Mouse (Mus musculus): ENCODE measurements around the gene Zdhhc14. TPM values are rescaled to one million over a fixed set of nuclear protein-coding genes. Genes with fewer than 3 reads are reported as not detected.

Gene Zdhhc14
- polyA plus RNA-seq, 1 experiment = 2.9 TPM

DNA sequence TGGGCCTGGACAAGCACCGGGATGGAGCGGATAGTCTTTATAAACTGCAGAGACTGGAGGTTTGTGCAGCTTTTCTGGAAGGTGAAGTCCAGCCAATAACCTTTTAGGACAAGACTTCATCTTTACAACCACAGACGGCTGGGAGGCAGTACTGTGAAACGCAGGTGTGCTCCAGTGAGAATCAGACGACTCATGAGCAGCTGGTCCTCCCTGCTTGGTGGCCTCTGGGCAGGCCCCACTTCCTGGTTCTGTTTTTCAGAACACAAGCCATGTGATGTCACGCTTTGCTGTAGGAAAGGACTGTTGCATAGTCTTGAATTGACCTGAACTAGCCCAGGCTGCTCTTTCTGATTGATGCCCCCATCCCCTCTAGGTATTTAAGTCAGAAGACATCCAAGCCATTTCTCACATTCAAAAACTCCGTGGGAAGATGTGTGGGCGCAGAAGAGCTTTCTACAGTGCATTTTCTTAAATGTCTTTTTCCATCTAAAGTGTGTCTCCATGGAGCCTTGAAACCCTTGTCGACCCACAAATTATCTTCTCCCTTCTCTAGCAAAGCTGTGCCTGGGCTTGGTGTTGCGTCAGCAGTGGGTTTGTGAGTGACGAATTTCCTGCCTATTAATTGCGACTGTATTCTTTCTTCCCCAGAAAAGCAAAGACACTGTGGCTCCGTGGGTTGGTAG is 27.7 kb downstream of the Zdhhc14 start:
- 77% methylated on average over 13 of the region's 13 CpGs for WGBS

DNA sequence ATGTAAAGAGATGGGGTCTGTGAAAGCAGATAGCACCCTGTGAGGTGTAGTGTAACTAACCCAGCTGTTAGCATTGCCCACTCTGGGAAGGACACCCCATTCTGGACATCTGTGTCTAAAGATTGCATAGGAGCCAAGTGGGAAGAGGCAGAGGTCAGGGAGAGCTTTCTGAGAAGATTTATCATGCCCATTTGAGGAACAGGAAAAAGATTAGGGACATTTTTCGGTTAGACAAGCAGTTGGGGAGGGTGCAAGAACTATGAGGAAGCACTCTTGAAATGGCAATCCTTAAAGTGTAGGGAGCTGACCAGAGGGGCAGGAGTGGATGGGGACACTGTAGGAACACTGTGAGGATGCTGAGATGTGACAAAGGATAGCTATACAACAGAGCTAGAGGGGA is 29.2 kb downstream of the Zdhhc14 start:
- 79% methylated on average over 1 of the region's 1 CpGs for WGBS
- Histone ChIP-seq H3K4me3 (ENCODE audit: low read depth, low read length) (no peak overlapping the region), H3K27ac (ENCODE audit: insufficient read depth, low read depth, low read length) (no peak overlapping the region), H3K4me1 (ENCODE audit: control insufficient read depth, insufficient read depth, insufficient read length, low read length) (no peaks in the 10 kb centered on the region), H3K36me3 (ENCODE audit: control insufficient read depth, insufficient read depth, low read length) (no peaks in the 10 kb centered on the region), H3K27me3 (ENCODE audit: control insufficient read depth, insufficient read depth, low read length) (no peaks in the 10 kb centered on the region)
- no peak for TF ChIP-seq POLR2A (IDR thresholded peaks at IDR 0.05; ENCODE audit: low read depth, low read length)
- no peak for TF ChIP-seq CTCF (IDR thresholded peaks at IDR 0.05; ENCODE audit: extremely low read depth, insufficient read length, insufficient replicate concordance, low read depth, low read length)

More for the DNA sequence above, 27.7 kb downstream of the Zdhhc14 start:
- no peaks in the 10 kb centered on the region for H3K27me3 ChIP-seq (ENCODE audit: control insufficient read depth, insufficient read depth, low read length)
- H3K27ac ChIP-seq (ENCODE audit: insufficient read depth, low read depth, low read length) = no peak overlapping the region
- H3K4me3 ChIP-seq (ENCODE audit: low read depth, low read length) = no peak overlapping the region
- TF ChIP-seq CTCF (IDR thresholded peaks at IDR 0.05; ENCODE audit: extremely low read depth, insufficient read length, insufficient replicate concordance, low read depth, low read length) (no peak), POLR2A (IDR thresholded peaks at IDR 0.05; ENCODE audit: low read depth, low read length) (no peak)
- H3K4me1 ChIP-seq (ENCODE audit: control insufficient read depth, insufficient read depth, insufficient read length, low read length) = no peaks in the 10 kb centered on the region
- no peaks in the 10 kb centered on the region for H3K36me3 ChIP-seq (ENCODE audit: control insufficient read depth, insufficient read depth, low read length)

DNA sequence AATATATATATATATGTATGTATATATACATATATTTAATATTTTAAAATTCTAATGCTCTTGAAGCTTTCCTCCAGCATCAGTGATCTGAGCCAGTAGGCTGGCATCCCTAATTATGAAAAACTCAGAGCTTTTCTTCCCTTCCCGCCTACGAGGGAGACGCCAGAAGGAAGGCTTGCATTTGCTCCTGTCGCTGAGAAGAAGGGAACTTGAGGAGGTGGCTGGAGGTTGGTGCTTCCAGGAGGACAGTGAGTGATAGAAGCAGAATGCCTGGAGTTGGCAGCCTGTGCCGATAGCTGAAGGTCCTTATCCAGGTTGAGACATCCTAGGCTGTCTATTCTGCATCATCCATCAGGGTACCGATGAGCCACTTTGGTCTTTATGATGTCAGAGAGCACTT is 37.2 kb downstream of the Zdhhc14 start:
- Histone ChIP-seq H3K27me3 (ENCODE audit: control insufficient read depth, insufficient read depth, low read length) (no peaks in the 10 kb centered on the region), H3K36me3 (ENCODE audit: control insufficient read depth, insufficient read depth, low read length) (no peaks in the 10 kb centered on the region), H3K4me3 (ENCODE audit: low read depth, low read length) (no peak overlapping the region), H3K4me1 (ENCODE audit: control insufficient read depth, insufficient read depth, insufficient read length, low read length) (no peaks in the 10 kb centered on the region), H3K27ac (ENCODE audit: insufficient read depth, low read depth, low read length) (no peak overlapping the region)
- 90% methylated on average over 6 of the region's 6 CpGs for WGBS
- TF ChIP-seq POLR2A (IDR thresholded peaks at IDR 0.05; ENCODE audit: low read depth, low read length) (no peak), CTCF (IDR thresholded peaks at IDR 0.05; ENCODE audit: extremely low read depth, insufficient read length, insufficient replicate concordance, low read depth, low read length) (no peak)

- H3K4me1 ChIP-seq (ENCODE audit: control insufficient read depth, insufficient read depth, insufficient read length, low read length) = no peaks in the 10 kb centered on the region
- no peak for TF ChIP-seq CTCF (IDR thresholded peaks at IDR 0.05; ENCODE audit: extremely low read depth, insufficient read length, insufficient replicate concordance, low read depth, low read length)
- no peak for TF ChIP-seq POLR2A (IDR thresholded peaks at IDR 0.05; ENCODE audit: low read depth, low read length)
- H3K36me3 ChIP-seq (ENCODE audit: control insufficient read depth, insufficient read depth, low read length) = no peaks in the 10 kb centered on the region
- no peak overlapping the region for H3K4me3 ChIP-seq (ENCODE audit: low read depth, low read length)
- H3K27ac ChIP-seq (ENCODE audit: insufficient read depth, low read depth, low read length) = no peak overlapping the region
- no peaks in the 10 kb centered on the region for H3K27me3 ChIP-seq (ENCODE audit: control insufficient read depth, insufficient read depth, low read length)
- WGBS = 74% methylated on average over 5 of the region's 5 CpGs
Measured at GRCm38 (mm10) chr17:5532816-5533215, 40.5 kb downstream of the Zdhhc14 start.

DNA sequence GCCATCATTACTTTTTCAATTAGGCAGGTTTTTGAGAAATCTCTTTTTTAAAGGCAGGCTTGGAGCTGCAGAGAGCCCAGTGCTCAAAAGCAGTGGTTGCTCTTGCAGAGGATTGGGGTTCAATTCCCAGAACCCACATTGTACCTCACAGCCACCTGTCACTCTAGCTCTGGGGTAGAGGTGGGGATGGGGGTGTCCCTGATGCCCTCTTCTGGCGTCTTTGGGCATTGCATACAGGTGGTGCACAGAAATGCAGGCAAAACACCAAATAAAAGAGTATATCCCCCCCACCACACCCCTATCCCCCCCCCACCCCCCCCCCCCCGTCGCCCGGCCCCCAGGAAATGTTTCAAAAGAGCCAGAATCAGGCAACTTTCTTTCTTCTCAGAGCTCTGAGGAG is 43.0 kb downstream of the Zdhhc14 start:
- TF ChIP-seq POLR2A (IDR thresholded peaks at IDR 0.05; ENCODE audit: low read depth, low read length) (no peak), CTCF (IDR thresholded peaks at IDR 0.05; ENCODE audit: extremely low read depth, insufficient read length, insufficient replicate concordance, low read depth, low read length) (peak; percentile 44; the same call in 1 of the 2 replicates)
- WGBS = 45% methylated on average over 4 of the region's 4 CpGs
- H3K36me3 ChIP-seq (ENCODE audit: control insufficient read depth, insufficient read depth, low read length) = no peaks in the 10 kb centered on the region

DNA sequence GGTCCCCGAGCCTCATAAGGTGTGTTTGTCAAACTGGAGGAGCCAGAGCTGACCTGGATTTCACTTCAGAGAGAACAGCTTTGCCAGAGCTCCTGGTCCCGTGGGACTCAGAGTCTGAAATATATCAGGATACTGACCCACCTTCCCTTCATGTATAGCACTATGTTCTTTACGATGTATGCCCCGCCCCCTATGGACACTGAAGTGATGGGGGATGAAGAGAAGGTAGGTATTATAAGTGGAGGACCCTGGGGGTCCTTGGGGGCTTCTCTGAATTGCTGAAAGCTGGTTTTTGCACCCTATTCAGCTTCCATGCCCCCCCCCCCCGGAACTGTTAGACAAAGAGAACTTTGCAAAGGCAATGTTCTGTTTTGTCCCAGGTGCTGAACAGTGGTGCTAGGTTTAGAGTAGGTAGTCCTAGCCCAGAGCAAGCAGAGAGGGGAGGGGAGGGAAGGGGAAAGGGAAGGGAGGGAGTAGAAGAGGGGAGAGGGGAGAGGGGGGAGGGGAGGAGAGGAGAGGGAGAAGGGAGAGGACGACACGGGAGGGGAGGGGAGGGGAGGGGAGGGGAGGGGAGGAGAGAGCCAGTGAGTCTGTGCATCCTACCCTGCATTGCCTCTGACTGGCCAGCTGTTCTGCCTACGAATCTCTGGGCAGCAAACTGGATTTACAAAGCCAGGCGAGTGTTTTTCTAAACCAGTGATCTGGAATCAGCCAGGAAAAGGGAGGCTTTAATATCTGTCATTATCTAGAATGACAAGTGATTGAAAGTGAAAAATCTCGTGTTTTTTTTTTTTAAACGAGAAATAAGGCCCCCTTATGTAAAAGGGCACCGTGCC is 44.1 kb downstream of the Zdhhc14 start:
- H3K36me3 ChIP-seq (ENCODE audit: control insufficient read depth, insufficient read depth, low read length) = no peaks in the 10 kb centered on the region
- 82% methylated on average over 10 of the region's 12 CpGs for WGBS
- no peak overlapping the region for H3K4me3 ChIP-seq (ENCODE audit: low read depth, low read length)

More for the DNA sequence above, 43.0 kb downstream of the Zdhhc14 start:
- no peak overlapping the region for H3K4me3 ChIP-seq (ENCODE audit: low read depth, low read length)
- no peak overlapping the region for H3K27ac ChIP-seq (ENCODE audit: insufficient read depth, low read depth, low read length)
- no peaks in the 10 kb centered on the region for H3K4me1 ChIP-seq (ENCODE audit: control insufficient read depth, insufficient read depth, insufficient read length, low read length)
- H3K27me3 ChIP-seq (ENCODE audit: control insufficient read depth, insufficient read depth, low read length) = no peaks in the 10 kb centered on the region

DNA sequence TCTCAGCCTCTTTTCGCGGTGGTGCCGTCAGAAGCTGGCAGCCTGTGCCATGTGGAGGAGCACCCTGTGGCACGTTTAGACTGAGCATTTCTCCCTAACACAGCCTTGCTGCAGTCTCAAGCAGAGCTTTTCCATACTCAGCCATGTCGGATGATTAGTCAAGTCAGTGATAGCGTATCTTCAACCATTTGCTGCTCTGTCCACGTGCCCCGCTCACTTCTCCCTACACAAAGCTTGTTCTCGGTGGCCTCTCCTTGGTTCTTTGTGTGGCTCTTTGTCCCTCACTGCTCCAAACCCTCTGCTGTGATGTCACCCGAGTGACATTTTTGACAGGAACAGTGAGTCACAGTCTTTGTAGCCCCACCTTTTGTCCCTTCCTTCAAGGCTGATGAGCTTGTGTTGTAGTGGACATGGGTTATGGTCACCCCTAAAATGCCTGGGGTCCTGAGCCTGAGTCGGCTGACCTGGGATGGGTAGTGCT is 44.8 kb downstream of the Zdhhc14 start:
- TF ChIP-seq CTCF (IDR thresholded peaks at IDR 0.05; ENCODE audit: extremely low read depth, insufficient read length, insufficient replicate concordance, low read depth, low read length) (no peak), POLR2A (IDR thresholded peaks at IDR 0.05; ENCODE audit: low read depth, low read length) (no peak)
- no peaks in the 10 kb centered on the region for H3K4me1 ChIP-seq (ENCODE audit: control insufficient read depth, insufficient read depth, insufficient read length, low read length)
- no peaks in the 10 kb centered on the region for H3K27me3 ChIP-seq (ENCODE audit: control insufficient read depth, insufficient read depth, low read length)
- no peaks in the 10 kb centered on the region for H3K36me3 ChIP-seq (ENCODE audit: control insufficient read depth, insufficient read depth, low read length)
- no peak overlapping the region for H3K27ac ChIP-seq (ENCODE audit: insufficient read depth, low read depth, low read length)
- no peak overlapping the region for H3K4me3 ChIP-seq (ENCODE audit: low read depth, low read length)
- 80% methylated on average over 11 of the region's 11 CpGs for WGBS

More for the DNA sequence above, 44.1 kb downstream of the Zdhhc14 start:
- H3K4me1 ChIP-seq (ENCODE audit: control insufficient read depth, insufficient read depth, insufficient read length, low read length) = no peaks in the 10 kb centered on the region
- no peak overlapping the region for H3K27ac ChIP-seq (ENCODE audit: insufficient read depth, low read depth, low read length)
- H3K27me3 ChIP-seq (ENCODE audit: control insufficient read depth, insufficient read depth, low read length) = no peaks in the 10 kb centered on the region
- TF ChIP-seq POLR2A (IDR thresholded peaks at IDR 0.05; ENCODE audit: low read depth, low read length) (no peak), CTCF (IDR thresholded peaks at IDR 0.05; ENCODE audit: extremely low read depth, insufficient read length, insufficient replicate concordance, low read depth, low read length) (no peak)

Data from small intestine, adult 2 months (tissue).